7 mouse cellular contexts compared by ENCODE assay signal in the genomic region with DNA sequence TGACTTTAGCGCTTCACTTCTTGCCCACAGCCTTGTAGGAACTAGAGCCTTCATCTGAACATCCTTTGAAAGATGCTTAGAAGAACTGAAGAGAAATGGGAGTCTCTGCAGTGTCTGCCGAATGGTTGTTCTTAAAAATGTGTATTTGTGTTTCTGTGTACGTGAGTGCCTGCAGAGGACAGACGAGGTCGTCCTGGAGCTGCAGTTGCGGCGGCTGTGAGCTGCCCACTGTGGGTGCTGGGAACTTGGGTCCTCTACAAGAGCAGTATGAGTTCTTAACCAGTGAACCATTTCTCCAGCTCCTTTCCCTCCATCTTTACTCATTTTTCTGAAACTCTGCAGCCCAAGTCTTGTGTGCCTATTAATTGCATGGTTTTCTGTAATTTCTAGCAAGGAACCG. TPM values are rescaled to one million over a fixed set of nuclear protein-coding genes. Genes with fewer than 3 reads are reported as not detected.
DNase-seq lines count a peak whose midpoint lies in the region; ATAC-seq lines count a peak whose summit lies in the region.

No protein-coding gene starts in this region.

- ATAC-seq in embryonic facial prominence, embryonic 15.5 days (ENCODE audit: insufficient number of reproducible peaks, low FRiP score, low TSS enrichment, low read depth), result no peak
- ATAC-seq in inflammation-experienced regulatory T-cells, adult 6 months, result peak; percentile 29
- ATAC-seq in megakaryocyte-erythroid progenitor cell, adult 5-6 weeks (replicated peaks; ENCODE audit: low FRiP score, low TSS enrichment, poor library complexity, severe bottlenecking), result peak; percentile 7; the same call in 1 of the 2 replicates

- H3K9me3 ChIP-seq in embryonic facial prominence, embryonic 15.5 days (replicated peaks), result no peaks in the 10 kb centered on the region

- DNase-seq in right cerebral cortex, postnatal 10 days (ENCODE audit: low spot score in 2 of 2), result peak; percentile 32 to 39
- DNase-seq in right cerebral cortex, postnatal 36 days (ENCODE audit: low spot score in 2 of 2), result no peak
- no peak for DNase-seq in gastrocnemius, postnatal 10 days
- no peak for DNase-seq in adrenal gland, postnatal 25 days

- H3K36me3 ChIP-seq in embryonic facial prominence, embryonic 15.5 days, result no peaks in the 10 kb centered on the region

- H3K9ac ChIP-seq in embryonic facial prominence, embryonic 15.5 days, result peak overlapping the region; percentile 56

- H3K27me3 ChIP-seq in embryonic facial prominence, embryonic 15.5 days, result no peaks in the 10 kb centered on the region

- H3K27ac ChIP-seq in embryonic facial prominence, embryonic 15.5 days (replicated peaks), result peak overlapping the region; percentile 51; the same call in 1 of the 2 replicates

- H3K4me3 ChIP-seq in embryonic facial prominence, embryonic 15.5 days (replicated peaks), result peak overlapping the region; percentile 84

- 39% methylated on average over 8 of the region's 8 CpGs for WGBS in embryonic facial prominence, embryonic 15.5 days

- H3K4me1 ChIP-seq in embryonic facial prominence, embryonic 15.5 days, result peaks cover 12% of the 10 kb centered on the region

- H3K4me2 ChIP-seq in embryonic facial prominence, embryonic 15.5 days (replicated peaks), result peak overlapping the region; percentile 84

RNA-seq across cellular contexts. Expression of a gene that starts 0.5 kb away (rescaled TPM):
- 42.0 and 43.9 TPM in 2 replicates for polyA plus RNA-seq in embryonic facial prominence, embryonic 15.5 days (2015; fragmentation: Nextera tagmentation; extraction: Ambion mirVana)
- 10 to 100 TPM; 30.5 to 36.0 (median 31.3) TPM for polyA plus RNA-seq in inflammation-experienced regulatory T-cells, adult 6 months (2017; shearing (Covaris generic))
- 35.5 and 42.2 TPM in 2 replicates for total RNA-seq in megakaryocyte-erythroid progenitor cell, adult 5-6 weeks (2014; fragmentation: Nextera tagmentation)
- 26.2 and 38.6 TPM in 2 replicates for total RNA-seq in megakaryocyte-erythroid progenitor cell, adult 5-6 weeks (2017)
- 1 to 10 TPM; 5.6 to 7.6 TPM for total RNA-seq in gastrocnemius, postnatal 10 days (2021)
- total RNA-seq in adrenal gland, postnatal 25 days (2021), result 14.8 and 16.3 TPM in 2 replicates

RNA-seq across cellular contexts. Expression of a gene that starts 0.5 kb away (rescaled TPM):
- polyA plus RNA-seq in embryonic facial prominence, embryonic 15.5 days (2015; fragmentation: Nextera tagmentation; extraction: Ambion mirVana), result 6.7 and 6.8 TPM in 2 replicates
- 1 to 10 TPM in 1 of 3 experiments, under 1 TPM in 2; 0.53 to 1.2 (median 0.81) TPM for polyA plus RNA-seq in inflammation-experienced regulatory T-cells, adult 6 months (2017; shearing (Covaris generic))
- 4.4 and 6.1 TPM in 2 replicates for total RNA-seq in megakaryocyte-erythroid progenitor cell, adult 5-6 weeks (2014; fragmentation: Nextera tagmentation)
- total RNA-seq in megakaryocyte-erythroid progenitor cell, adult 5-6 weeks (2017), result 9.6 and 11.2 TPM in 2 replicates
- 1 to 10 TPM in 1 of 2 experiments, under 1 TPM in 1; 0.99 to 1.4 TPM for total RNA-seq in gastrocnemius, postnatal 10 days (2021)
- 30.3 and 34.7 TPM in 2 replicates for total RNA-seq in adrenal gland, postnatal 25 days (2021)

RNA-seq across cellular contexts. Expression of a gene that starts 52.4 kb away (rescaled TPM):
- polyA plus RNA-seq in embryonic facial prominence, embryonic 15.5 days (2015; fragmentation: Nextera tagmentation; extraction: Ambion mirVana), result not detected in 2 replicates
- not detected for polyA plus RNA-seq in inflammation-experienced regulatory T-cells, adult 6 months (2017; shearing (Covaris generic))
- total RNA-seq in megakaryocyte-erythroid progenitor cell, adult 5-6 weeks (2014; fragmentation: Nextera tagmentation), result not detected in 2 replicates
- not detected in 2 replicates for total RNA-seq in megakaryocyte-erythroid progenitor cell, adult 5-6 weeks (2017)
- not detected for total RNA-seq in gastrocnemius, postnatal 10 days (2021)
- total RNA-seq in adrenal gland, postnatal 25 days (2021), result not detected in 2 replicates

RNA-seq across cellular contexts. Expression of a gene that starts 58.3 kb away (rescaled TPM):
- polyA plus RNA-seq in embryonic facial prominence, embryonic 15.5 days (2015; fragmentation: Nextera tagmentation; extraction: Ambion mirVana), result not detected in 2 replicates
- polyA plus RNA-seq in inflammation-experienced regulatory T-cells, adult 6 months (2017; shearing (Covaris generic)), result not detected
- total RNA-seq in megakaryocyte-erythroid progenitor cell, adult 5-6 weeks (2014; fragmentation: Nextera tagmentation), result not detected in 2 replicates
- not detected in 2 replicates for total RNA-seq in megakaryocyte-erythroid progenitor cell, adult 5-6 weeks (2017)
- total RNA-seq in gastrocnemius, postnatal 10 days (2021), result not detected
- not detected in 2 replicates for total RNA-seq in adrenal gland, postnatal 25 days (2021)

Comparison
In these comparisons a context has a peak if more than half of its experiments do, and no peak if none do; other contexts are left out.
1. DNase-seq: peak in right cerebral cortex, postnatal 10 days (2 of 2); none in right cerebral cortex, postnatal 36 days (0 of 2), gastrocnemius, postnatal 10 days (single experiment) and adrenal gland, postnatal 25 days (single experiment).